Mouse (Mus musculus): ENCODE measurements around the gene Plpp3. TPM values are rescaled to one million over a fixed set of nuclear protein-coding genes. Genes with fewer than 3 reads are reported as not detected.
A peak's percentile ranks its signal among the peaks of the same experiment; 100 is the strongest.

Gene Plpp3
- polyA plus RNA-seq, 1 experiment from 2014 or later = 29.5 TPM

DNA sequence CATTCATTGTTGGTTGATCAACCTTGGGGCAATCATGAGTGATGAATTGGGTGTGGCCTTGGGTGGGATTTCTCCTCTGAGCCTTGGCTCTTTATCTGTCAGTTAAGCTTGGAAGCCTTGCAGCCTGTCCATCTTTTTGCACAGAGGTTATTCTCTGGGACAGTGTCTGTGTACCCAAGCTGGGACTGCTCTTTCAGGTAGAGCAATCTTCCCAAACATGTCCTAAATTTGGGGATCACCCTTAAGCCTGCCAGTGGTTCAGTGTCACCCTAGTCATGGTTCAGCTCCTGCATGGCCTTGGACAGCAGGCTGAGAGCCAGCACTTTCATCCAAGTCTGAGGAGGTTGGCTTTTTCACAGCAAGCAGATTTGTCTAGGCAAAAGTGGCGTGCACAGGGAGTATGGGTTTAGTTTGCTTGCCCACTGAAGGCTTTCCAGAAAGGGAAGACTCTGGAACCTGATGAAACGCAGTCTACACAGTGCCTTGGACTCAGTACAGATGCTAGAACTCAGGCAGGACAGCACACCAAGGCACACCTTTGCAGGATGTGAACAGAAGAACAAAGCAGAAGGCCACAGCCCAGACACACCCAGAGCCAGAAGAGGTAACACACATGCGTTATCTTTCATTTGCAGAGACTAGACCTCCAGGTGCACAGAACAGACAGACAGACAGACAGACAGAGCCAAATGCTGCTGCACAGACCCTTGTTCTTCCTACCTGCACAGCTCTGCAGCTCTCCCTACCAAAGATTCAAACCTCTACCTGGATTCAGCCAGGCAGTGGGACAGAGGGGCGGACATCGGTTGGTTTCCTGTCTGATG, 66.2 kb downstream of the Plpp3 start:
- DNase-seq (ENCODE audit: low spot score) = no peak
- H3K9ac ChIP-seq (ENCODE audit: low read depth, low read length) = no peak overlapping the region
- ATAC-seq (replicated peaks; ENCODE audit: low FRiP score) = no peak
- peaks cover 12% of the 10 kb centered on the region for H3K4me1 ChIP-seq (replicated peaks; ENCODE audit: control insufficient read depth, insufficient read depth, low read length)
- H3K9me3 ChIP-seq (ENCODE audit: control insufficient read depth, low read length) = no peaks in the 10 kb centered on the region
- no peak overlapping the region for H3K4me2 ChIP-seq
- WGBS = 78% methylated on average over 5 of the region's 5 CpGs
- H3K27me3 ChIP-seq (replicated peaks; ENCODE audit: control insufficient read depth, insufficient read depth, low read length) = no peaks in the 10 kb centered on the region
- H3K36me3 ChIP-seq (ENCODE audit: control insufficient read depth, insufficient read depth, low read length) = peaks cover 6% of the 10 kb centered on the region; the same call in 1 of the 2 replicates
- no peak overlapping the region for H3K27ac ChIP-seq (ENCODE audit: low read depth, low read length)
- no peak overlapping the region for H3K4me3 ChIP-seq (ENCODE audit: low read depth, low read length)

DNA sequence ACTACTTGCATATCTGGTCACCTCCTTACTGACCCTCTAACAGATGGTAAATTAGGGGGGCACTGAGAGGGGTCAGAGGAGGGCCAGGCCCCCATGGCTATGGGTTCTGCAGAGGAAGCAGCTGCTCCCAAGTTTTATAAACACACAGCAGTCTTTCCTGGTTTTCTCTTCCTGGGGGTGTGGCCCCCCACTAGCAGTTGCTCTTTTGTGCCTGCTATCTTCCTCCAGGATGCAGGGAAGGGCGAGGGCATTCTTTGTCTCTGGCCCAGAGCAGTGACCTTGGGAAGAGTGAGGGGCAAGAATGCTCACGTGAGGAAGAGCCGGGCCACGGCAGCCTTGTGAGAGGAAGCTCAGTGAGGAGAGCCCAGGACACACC, 66.8 kb downstream of the Plpp3 start:
- Histone ChIP-seq H3K9me3 (ENCODE audit: control insufficient read depth, low read length) (no peaks in the 10 kb centered on the region), H3K9ac (ENCODE audit: low read depth, low read length) (no peak overlapping the region), H3K27ac (ENCODE audit: low read depth, low read length) (no peak overlapping the region), H3K36me3 (ENCODE audit: control insufficient read depth, insufficient read depth, low read length) (peaks cover 7% of the 10 kb centered on the region; the same call in 1 of the 2 replicates), H3K4me3 (ENCODE audit: low read depth, low read length) (no peak overlapping the region), H3K27me3 (replicated peaks; ENCODE audit: control insufficient read depth, insufficient read depth, low read length) (no peaks in the 10 kb centered on the region), H3K4me2 (no peak overlapping the region), H3K4me1 (replicated peaks; ENCODE audit: control insufficient read depth, insufficient read depth, low read length) (peaks cover 12% of the 10 kb centered on the region)
- WGBS = 47% methylated on average over 4 of the region's 4 CpGs
- no peak for ATAC-seq (replicated peaks; ENCODE audit: low FRiP score)
- no peak for DNase-seq (ENCODE audit: low spot score)

DNA sequence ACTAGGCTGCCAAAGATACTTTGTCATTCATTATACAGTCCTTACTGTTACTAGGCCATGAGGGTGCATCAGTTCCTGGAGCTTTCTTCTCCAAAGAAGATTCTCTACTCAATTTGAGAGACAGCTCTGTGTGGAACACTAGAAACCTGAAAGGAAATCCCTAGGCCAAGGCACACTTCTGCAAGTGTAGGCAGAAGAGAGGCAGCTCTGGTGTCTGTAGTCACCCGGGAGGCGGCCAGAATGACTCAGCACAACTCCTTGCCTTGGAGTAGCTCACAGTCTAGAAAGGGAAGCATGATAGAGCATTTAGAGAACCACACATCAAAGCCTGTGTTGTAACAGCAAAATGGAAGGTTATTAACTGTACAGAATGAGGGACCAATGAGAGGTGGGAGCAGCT, 68.4 kb downstream of the Plpp3 start:
- H3K36me3 ChIP-seq (ENCODE audit: control insufficient read depth, insufficient read depth, low read length) = peaks cover 9% of the 10 kb centered on the region; the same call in 1 of the 2 replicates
- no peak overlapping the region for H3K4me3 ChIP-seq (ENCODE audit: low read depth, low read length)
- peaks cover 12% of the 10 kb centered on the region for H3K4me1 ChIP-seq (replicated peaks; ENCODE audit: control insufficient read depth, insufficient read depth, low read length)
- H3K27me3 ChIP-seq (replicated peaks; ENCODE audit: control insufficient read depth, insufficient read depth, low read length) = no peaks in the 10 kb centered on the region
- no peak overlapping the region for H3K9ac ChIP-seq (ENCODE audit: low read depth, low read length)
- WGBS = 51% methylated on average over 2 of the region's 2 CpGs
- no peak for DNase-seq (ENCODE audit: low spot score)
- H3K27ac ChIP-seq (ENCODE audit: low read depth, low read length) = no peak overlapping the region
- peak; percentile 73 for ATAC-seq (replicated peaks; ENCODE audit: low FRiP score)
- H3K9me3 ChIP-seq (ENCODE audit: control insufficient read depth, low read length) = no peaks in the 10 kb centered on the region
- H3K4me2 ChIP-seq = no peak overlapping the region

DNA sequence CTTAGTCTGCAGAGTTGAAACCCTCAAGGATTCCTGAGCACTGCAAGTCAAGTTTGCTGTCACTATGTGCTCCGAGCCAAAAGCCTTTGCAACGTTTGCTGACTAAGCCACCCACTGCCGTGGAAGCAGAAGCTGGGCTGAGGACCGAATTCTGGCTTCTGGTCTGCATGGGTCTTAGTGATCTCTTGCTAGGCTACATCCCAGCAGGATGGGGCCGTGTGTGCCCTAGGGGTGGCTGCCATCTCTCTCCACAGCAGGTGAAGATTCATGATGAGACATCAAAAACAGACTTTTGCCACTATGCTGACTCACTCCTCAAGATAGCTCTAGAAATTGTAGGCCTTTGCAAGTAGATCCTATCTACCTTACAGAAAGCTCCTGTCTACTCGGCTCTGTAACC, 69.2 kb downstream of the Plpp3 start:
- Histone ChIP-seq H3K27me3 (replicated peaks; ENCODE audit: control insufficient read depth, insufficient read depth, low read length) (no peaks in the 10 kb centered on the region), H3K27ac (ENCODE audit: low read depth, low read length) (no peak overlapping the region), H3K9ac (ENCODE audit: low read depth, low read length) (no peak overlapping the region), H3K9me3 (ENCODE audit: control insufficient read depth, low read length) (no peaks in the 10 kb centered on the region), H3K4me1 (replicated peaks; ENCODE audit: control insufficient read depth, insufficient read depth, low read length) (peaks cover 12% of the 10 kb centered on the region), H3K4me3 (ENCODE audit: low read depth, low read length) (no peak overlapping the region), H3K36me3 (ENCODE audit: control insufficient read depth, insufficient read depth, low read length) (peaks cover 12% of the 10 kb centered on the region; the same call in 1 of the 2 replicates), H3K4me2 (no peak overlapping the region)
- ATAC-seq (replicated peaks; ENCODE audit: low FRiP score) (no peak), DNase-seq (ENCODE audit: low spot score) (no peak)
- 71% methylated on average over 6 of the region's 6 CpGs for WGBS

DNA sequence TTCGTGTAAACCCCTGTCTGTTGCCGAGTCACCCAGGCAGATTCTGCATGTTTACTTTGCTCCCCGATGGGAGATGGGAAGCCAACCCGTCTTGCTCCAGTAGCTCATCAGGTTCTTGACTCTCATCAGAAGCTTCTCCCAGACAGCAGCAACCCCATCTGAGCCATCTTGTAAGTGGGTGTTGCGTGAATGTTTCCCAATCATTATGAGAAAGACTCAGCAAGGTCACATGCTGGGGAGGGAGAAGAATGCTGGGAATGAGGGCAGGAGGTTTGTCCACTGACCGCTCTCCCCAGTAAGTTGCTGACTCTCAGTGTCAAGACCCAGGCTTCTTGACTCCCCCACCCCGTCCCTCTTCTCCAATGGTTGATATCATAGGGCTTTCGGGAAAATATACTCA, 73.0 kb downstream of the Plpp3 start:
- Histone ChIP-seq H3K4me2 (no peak overlapping the region), H3K4me1 (replicated peaks; ENCODE audit: control insufficient read depth, insufficient read depth, low read length) (peaks cover 6% of the 10 kb centered on the region; the same call in 1 of the 2 replicates), H3K4me3 (ENCODE audit: low read depth, low read length) (no peak overlapping the region), H3K27ac (ENCODE audit: low read depth, low read length) (no peak overlapping the region), H3K9me3 (ENCODE audit: control insufficient read depth, low read length) (no peaks in the 10 kb centered on the region), H3K27me3 (replicated peaks; ENCODE audit: control insufficient read depth, insufficient read depth, low read length) (no peaks in the 10 kb centered on the region), H3K36me3 (ENCODE audit: control insufficient read depth, insufficient read depth, low read length) (peaks cover 9% of the 10 kb centered on the region; the same call in 1 of the 2 replicates), H3K9ac (ENCODE audit: low read depth, low read length) (no peak overlapping the region)
- 85% methylated on average over 8 of the region's 8 CpGs for WGBS
- no peak for ATAC-seq (replicated peaks; ENCODE audit: low FRiP score)
- DNase-seq (ENCODE audit: low spot score) = no peak

DNA sequence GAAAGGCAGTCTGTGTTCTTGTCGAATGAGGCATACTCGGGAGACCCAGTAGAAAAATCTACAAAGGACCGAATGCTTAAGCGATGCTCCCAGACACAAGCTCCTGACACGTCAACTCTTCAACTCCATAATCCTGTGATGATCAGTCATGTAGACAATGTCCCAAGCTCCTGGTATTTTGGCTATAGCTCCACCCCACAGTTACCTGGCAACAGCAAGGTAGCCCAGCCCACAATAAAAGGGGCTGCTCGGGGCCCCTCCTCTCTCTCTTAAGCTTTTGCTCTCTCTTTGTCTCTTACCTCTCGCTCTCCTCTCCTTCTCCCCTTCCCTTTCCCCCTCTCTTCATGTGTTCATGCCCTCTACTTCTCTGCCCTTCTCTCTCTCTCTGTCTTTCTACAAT, 83.1 kb downstream of the Plpp3 start:
- WGBS = 83% methylated on average over 7 of the region's 7 CpGs
- ATAC-seq (replicated peaks; ENCODE audit: low FRiP score) (no peak), DNase-seq (ENCODE audit: low spot score) (no peak)
- H3K9me3 ChIP-seq (ENCODE audit: control insufficient read depth, low read length) = no peaks in the 10 kb centered on the region
- 0 out of 2 replicates have a peak, but pooled peaks cover 3% of the 10 kb centered on the region for H3K27me3 ChIP-seq (replicated peaks; ENCODE audit: control insufficient read depth, insufficient read depth, low read length)
- no peak overlapping the region for H3K4me3 ChIP-seq (ENCODE audit: low read depth, low read length)
- no peak overlapping the region for H3K9ac ChIP-seq (ENCODE audit: low read depth, low read length)
- no peaks in the 10 kb centered on the region for H3K36me3 ChIP-seq (ENCODE audit: control insufficient read depth, insufficient read depth, low read length)
- no peak overlapping the region for H3K27ac ChIP-seq (ENCODE audit: low read depth, low read length)
- no peak overlapping the region for H3K4me2 ChIP-seq
- no peaks in the 10 kb centered on the region for H3K4me1 ChIP-seq (replicated peaks; ENCODE audit: control insufficient read depth, insufficient read depth, low read length)

DNA sequence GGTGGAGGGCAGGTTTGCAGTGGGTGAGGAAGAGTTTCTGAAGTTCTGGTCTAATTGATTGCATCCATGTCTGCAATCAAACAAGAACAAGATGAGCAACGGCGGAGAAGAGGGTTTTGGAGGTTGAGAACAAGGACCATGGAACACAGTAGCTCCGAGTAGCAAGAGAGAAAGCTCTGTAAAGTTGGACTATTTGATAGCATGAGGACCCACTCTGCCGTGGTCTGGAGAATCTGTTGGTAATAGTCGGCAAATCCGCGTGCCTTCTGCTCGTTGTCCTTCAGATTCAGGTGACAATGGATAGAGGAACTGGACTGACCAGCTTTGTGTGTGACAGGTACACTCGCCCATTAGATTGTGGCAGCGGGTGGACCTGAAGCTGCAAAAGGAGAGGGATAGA, 87.8 kb downstream of the Plpp3 start:
- Histone ChIP-seq H3K4me3 (ENCODE audit: low read depth, low read length) (no peak overlapping the region), H3K9me3 (ENCODE audit: control insufficient read depth, low read length) (no peaks in the 10 kb centered on the region), H3K4me1 (replicated peaks; ENCODE audit: control insufficient read depth, insufficient read depth, low read length) (no peaks in the 10 kb centered on the region), H3K36me3 (ENCODE audit: control insufficient read depth, insufficient read depth, low read length) (no peaks in the 10 kb centered on the region), H3K27ac (ENCODE audit: low read depth, low read length) (no peak overlapping the region), H3K4me2 (no peak overlapping the region; the same call in 1 of the 2 replicates), H3K9ac (ENCODE audit: low read depth, low read length) (no peak overlapping the region), H3K27me3 (replicated peaks; ENCODE audit: control insufficient read depth, insufficient read depth, low read length) (peaks cover 9% of the 10 kb centered on the region; the same call in 1 of the 2 replicates)
- ATAC-seq (replicated peaks; ENCODE audit: low FRiP score) (no peak), DNase-seq (ENCODE audit: low spot score) (no peak)
- 77% methylated on average over 10 of the region's 10 CpGs for WGBS

DNA sequence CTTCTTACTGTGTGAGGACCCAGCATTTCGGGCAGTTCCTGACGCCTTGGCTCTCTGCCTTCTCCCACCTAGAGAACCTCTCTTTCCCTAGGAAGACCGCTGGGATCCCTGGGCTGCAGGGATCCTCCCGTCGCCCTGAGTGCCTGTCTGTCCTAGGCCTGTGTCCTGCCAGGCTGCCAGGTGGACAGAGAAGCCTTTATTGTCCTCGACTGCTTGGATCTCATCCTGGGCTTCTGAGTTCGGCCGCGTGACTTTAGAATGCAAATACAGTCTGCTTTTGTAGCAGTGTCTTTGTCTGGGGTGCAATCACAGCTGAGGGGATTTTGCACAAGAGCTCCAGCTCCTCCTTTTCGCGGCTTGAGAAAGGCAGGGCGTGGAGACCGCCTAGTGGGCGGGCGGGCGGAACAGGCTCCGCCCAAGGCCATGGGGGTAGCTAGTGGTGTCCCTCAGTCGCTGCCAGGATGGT, 88.4 kb downstream of the Plpp3 start:
- Histone ChIP-seq H3K4me3 (ENCODE audit: low read depth, low read length) (no peak overlapping the region), H3K9ac (ENCODE audit: low read depth, low read length) (no peak overlapping the region), H3K27ac (ENCODE audit: low read depth, low read length) (no peak overlapping the region), H3K4me2 (peak overlapping the region; percentile 45), H3K9me3 (ENCODE audit: control insufficient read depth, low read length) (no peaks in the 10 kb centered on the region), H3K4me1 (replicated peaks; ENCODE audit: control insufficient read depth, insufficient read depth, low read length) (no peaks in the 10 kb centered on the region), H3K27me3 (replicated peaks; ENCODE audit: control insufficient read depth, insufficient read depth, low read length) (peaks cover 9% of the 10 kb centered on the region; the same call in 1 of the 2 replicates), H3K36me3 (ENCODE audit: control insufficient read depth, insufficient read depth, low read length) (no peaks in the 10 kb centered on the region)
- ATAC-seq (replicated peaks; ENCODE audit: low FRiP score) = no peak
- peak; percentile 48 for DNase-seq (ENCODE audit: low spot score)
- WGBS = 11% methylated on average over 18 of the region's 18 CpGs

DNA sequence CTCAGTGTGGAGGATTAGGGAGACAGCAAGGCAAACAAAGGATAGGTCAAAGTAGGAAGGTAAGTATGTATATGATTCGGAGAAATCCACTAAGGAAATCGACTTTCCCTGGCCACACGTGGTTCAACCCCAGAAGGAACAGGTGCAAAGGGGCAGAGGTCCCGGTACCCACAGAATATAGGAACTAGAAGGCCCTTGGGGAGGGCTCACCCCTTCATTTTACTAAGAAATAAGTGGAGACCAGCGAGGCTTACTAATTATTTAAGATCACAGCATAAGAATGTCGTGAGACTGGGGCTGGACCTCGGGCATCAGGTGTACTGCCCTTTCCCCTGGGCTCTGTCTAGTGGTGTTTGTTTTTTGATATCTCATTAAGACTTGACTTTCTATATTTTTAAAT, 89.2 kb downstream of the Plpp3 start:
- Histone ChIP-seq H3K36me3 (ENCODE audit: control insufficient read depth, insufficient read depth, low read length) (no peaks in the 10 kb centered on the region), H3K9me3 (ENCODE audit: control insufficient read depth, low read length) (no peaks in the 10 kb centered on the region), H3K4me2 (no peak overlapping the region), H3K27me3 (replicated peaks; ENCODE audit: control insufficient read depth, insufficient read depth, low read length) (peaks cover 9% of the 10 kb centered on the region; the same call in 1 of the 2 replicates), H3K9ac (ENCODE audit: low read depth, low read length) (no peak overlapping the region), H3K4me1 (replicated peaks; ENCODE audit: control insufficient read depth, insufficient read depth, low read length) (no peaks in the 10 kb centered on the region), H3K4me3 (ENCODE audit: low read depth, low read length) (no peak overlapping the region), H3K27ac (ENCODE audit: low read depth, low read length) (no peak overlapping the region)
- WGBS = 73% methylated on average over 7 of the region's 7 CpGs
- ATAC-seq (replicated peaks; ENCODE audit: low FRiP score) (no peak), DNase-seq (ENCODE audit: low spot score) (no peak)
